Mouse (Mus musculus): ENCODE data around the gene Rpl41. TPM values are rescaled to one million over a fixed set of nuclear protein-coding genes. Genes with fewer than 3 reads are reported as not detected.

The Rpl41 gene
- total RNA-seq, 2 experiments from 2014 or later, result 2,741 to 3,076 TPM

DNA sequence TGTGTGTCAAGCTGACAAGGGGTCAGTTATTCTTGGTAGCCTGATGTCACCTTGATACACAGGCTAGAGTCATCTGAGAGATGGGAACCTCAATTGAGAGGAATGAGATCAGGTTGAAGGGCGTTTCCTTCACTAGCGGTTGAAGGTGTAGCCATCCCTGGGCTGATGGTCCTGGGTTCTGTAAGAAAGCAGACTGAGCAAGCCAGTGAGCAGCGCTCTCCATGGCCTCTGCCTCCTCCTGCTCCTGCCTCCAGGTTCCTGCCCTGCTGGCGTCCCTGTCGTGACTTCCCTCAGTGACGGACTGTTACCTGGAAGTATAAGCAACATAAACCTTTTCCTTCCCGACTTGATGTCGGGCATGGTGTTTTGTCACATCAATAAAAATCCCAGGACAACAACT, 45.6 kb downstream of the Rpl41 start:
- no peak for DNase-seq (ENCODE audit: low spot score in 2 of 2)

DNA sequence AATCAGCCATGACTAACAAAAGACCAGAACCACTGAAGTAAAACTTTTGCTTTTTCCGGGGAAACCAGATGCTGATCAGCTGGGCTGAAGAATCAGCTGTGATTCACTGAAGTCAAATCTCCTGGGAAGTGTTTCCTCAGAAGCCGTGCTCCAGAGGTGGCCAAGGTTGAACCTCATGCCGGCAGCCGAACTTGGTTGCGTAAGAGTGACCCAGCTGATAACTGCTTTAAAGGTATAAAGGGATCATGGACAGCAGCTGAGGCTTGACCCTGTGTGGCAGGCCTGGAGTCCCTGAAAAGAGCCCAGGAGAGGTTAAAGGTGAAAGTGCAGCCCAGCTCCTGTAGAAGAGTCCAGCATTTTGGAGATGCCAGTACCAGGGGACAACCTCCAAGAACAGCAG, 46.8 kb downstream of the Rpl41 start:
- DNase-seq (ENCODE audit: low spot score in 2 of 2), result no peak

DNA sequence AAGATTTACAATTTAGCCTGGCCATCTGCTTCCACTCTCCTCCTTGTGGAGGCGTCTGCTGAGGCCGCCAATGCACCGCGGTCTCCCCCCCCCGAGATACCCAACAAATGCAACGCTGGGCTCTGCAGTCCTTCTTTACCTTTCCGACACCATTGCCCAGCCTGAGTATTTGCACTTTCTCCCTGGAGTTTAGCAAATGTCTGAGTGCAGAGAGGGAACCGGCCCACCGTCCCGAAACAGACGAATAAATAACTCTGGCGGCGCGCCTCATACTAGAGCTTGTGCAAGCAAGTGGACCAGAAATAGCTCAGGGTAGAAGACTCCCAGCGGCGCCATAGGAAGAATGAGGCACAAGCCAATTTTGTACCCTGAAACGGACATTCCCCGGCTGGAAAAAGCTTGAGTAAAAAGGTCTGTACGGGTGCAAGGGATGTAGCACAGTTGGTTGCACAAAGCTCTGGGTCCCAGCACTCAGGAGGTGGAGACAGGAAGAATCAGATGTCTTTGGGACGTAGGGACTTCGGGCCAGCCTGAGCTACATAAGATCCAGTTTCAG, 49.9 kb downstream of the Rpl41 start:
- DNase-seq (ENCODE audit: low spot score in 2 of 2), result peak in 1 of 2 experiments; percentile 70

DNA sequence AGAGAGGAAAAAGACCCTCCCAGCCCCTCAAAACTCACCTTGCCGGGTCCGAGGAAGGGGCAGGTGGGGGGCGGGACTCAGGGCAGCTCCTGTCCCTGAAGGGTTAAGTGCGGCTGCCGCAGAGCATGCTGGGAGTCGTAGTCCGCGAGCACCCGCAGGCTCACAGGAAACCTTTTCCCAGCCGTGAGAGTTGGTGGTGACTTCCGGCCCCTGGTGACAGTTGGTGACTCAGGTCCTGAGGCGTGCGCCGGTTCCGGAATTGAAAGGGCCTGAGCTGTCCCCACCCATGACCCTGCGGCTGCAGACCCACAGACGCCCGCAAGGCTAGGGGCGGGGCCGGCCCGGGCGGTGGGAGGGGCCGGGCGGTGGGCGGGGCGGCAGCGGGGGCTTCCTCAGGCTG, 50.5 kb downstream of the Rpl41 start, which contains the start of gene Myl6b:
Myl6b (minus strand) TSS at position 96 of the 400 bp plus-strand sequence.
- DNase-seq (ENCODE audit: low spot score in 2 of 2), result peak; percentile 85 to 94

Small RNAs within 50 kb of the gene (microRNA-seq; reads per million reads assigned to microRNA genes)
- not detected for gene Gm47275
- not detected for gene Mir6916
- 0.85 reads per million for gene Mir6917

Other genes starting within 250 kb of the Rpl41 start
- 10 to 100 TPM; 17.2 to 19.5 TPM for gene Pan2, start 246.0 kb downstream of the Rpl41 start, total RNA-seq (2021)
- 100 to 1,000 TPM in 1 of 2 experiments, 10 to 100 TPM in 1; 94.1 to 100 TPM for gene Cnpy2, start 226.8 kb downstream of the Rpl41 start, total RNA-seq (2021)
- gene Cs, start 211.6 kb downstream of the Rpl41 start, total RNA-seq (2021), result 100 to 1,000 TPM; 403 to 430 TPM
- 100 to 1,000 TPM; 115 to 133 TPM for gene Coq10a, start 180.3 kb downstream of the Rpl41 start, total RNA-seq (2021)
- gene Ankrd52, start 172.2 kb downstream of the Rpl41 start, total RNA-seq (2021), result 10 to 100 TPM; 45.3 to 48.3 TPM
- gene Slc39a5, start 148.1 kb downstream of the Rpl41 start, total RNA-seq (2021), result under 1 TPM in 1 of 2 experiments, not detected in 1; 0.23 TPM
- 10 to 100 TPM; 48.0 to 50.7 TPM for gene Nabp2, start 137.8 kb downstream of the Rpl41 start, total RNA-seq (2021)
- gene Rnf41, start 137.6 kb downstream of the Rpl41 start, total RNA-seq (2021), result 10 to 100 TPM; 21.9 to 24.0 TPM
- gene Smarcc2, start 90.1 kb downstream of the Rpl41 start, total RNA-seq (2021), result 10 to 100 TPM; 90.8 to 91.2 TPM
- gene Myl6, start 55.2 kb downstream of the Rpl41 start, total RNA-seq (2021), result 100 to 1,000 TPM; 485 to 542 TPM
- gene Myl6b, start 50.6 kb downstream of the Rpl41 start, total RNA-seq (2021), result 100 to 1,000 TPM; 119 to 139 TPM
- gene Esyt1, start 23.4 kb downstream of the Rpl41 start, total RNA-seq (2021), result 10 to 100 TPM; 49.6 to 50.5 TPM
- 1 to 10 TPM; 6.7 to 9.9 TPM for gene Zc3h10, start 1.5 kb downstream of the Rpl41 start, total RNA-seq (2021)
- gene Pa2g4, start 16.7 kb upstream of the Rpl41 start, total RNA-seq (2021), result 10 to 100 TPM; 84.8 to 91.4 TPM
- gene Erbb3, start 40.3 kb upstream of the Rpl41 start, total RNA-seq (2021), result 10 to 100 TPM; 18.0 to 19.0 TPM
- 100 to 1,000 TPM; 757 to 856 TPM for gene Rps26, start 77.4 kb upstream of the Rpl41 start, total RNA-seq (2021)
- 1 to 10 TPM in 1 of 2 experiments, under 1 TPM in 1; 0.93 to 1.4 TPM for gene Ikzf4, start 96.7 kb upstream of the Rpl41 start, total RNA-seq (2021)
- 10 to 100 TPM; 12.0 to 13.1 TPM for gene Suox, start 124.8 kb upstream of the Rpl41 start, total RNA-seq (2021)
- gene Rab5b, start 147.0 kb upstream of the Rpl41 start, total RNA-seq (2021), result 10 to 100 TPM; 85.8 to 88.8 TPM
- gene Pmel, start 154.9 kb upstream of the Rpl41 start, total RNA-seq (2021), result 1 to 10 TPM; 4.0 to 5.2 TPM
- 10 to 100 TPM; 38.7 to 42.8 TPM for gene Cdk2, start 155.7 kb upstream of the Rpl41 start, total RNA-seq (2021)
- gene Dgka, start 195.6 kb upstream of the Rpl41 start, total RNA-seq (2021), result 1 to 10 TPM; 6.7 TPM
- 10 to 100 TPM; 18.3 to 22.1 TPM for gene Pym1, start 198.6 kb upstream of the Rpl41 start, total RNA-seq (2021)
- 1 to 10 TPM; 2.8 to 3.0 TPM for gene Mmp19, start 241.6 kb upstream of the Rpl41 start, total RNA-seq (2021)

All from gastrocnemius, postnatal 4 days (tissue).